Mouse (Mus musculus): Measurements from ENCODE around the gene Cfap43. TPM values are rescaled to one million over a fixed set of nuclear protein-coding genes. Genes with fewer than 3 reads are reported as not detected.

The Cfap43 gene
- polyA plus RNA-seq, 1 experiment from 2014 or later = 0.11 TPM

DNA sequence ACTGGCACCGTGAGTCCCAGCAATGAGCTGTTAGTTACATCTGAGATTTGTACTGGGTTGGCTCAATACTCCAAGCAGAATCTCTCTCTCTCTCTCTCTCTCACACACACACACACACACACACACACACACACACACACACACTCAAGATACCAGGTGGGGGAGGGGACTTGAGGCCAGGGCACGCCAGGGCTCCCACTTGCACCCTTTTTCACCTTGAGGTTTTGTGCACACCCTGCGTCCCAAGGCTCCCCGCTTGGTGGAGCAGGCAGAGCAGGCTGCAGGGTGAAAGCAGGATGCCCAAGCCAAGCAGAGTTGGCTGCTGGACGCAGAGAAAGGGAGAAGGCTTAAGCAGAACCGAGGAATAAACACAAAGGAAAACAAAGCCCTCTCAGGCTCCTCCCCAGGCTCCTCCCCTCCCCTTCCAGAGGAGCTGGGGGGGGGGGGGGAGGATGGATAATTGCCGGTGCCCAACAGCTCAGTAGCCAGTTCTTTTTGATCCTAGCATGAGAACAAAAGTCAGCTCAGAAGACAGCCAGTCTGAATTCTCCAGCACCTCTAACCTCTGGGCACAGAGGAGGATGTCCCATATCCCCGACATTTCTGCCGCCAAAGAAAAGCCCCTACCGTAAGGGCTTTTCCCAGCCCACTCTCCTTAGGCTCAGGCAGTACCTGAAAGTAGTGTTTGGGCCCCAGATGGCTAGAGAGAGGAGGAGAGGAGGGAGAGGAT is 9.5 kb downstream of the Cfap43 start:
- Histone ChIP-seq H3K9me3 (ENCODE audit: control insufficient read depth, low read length) (no peaks in the 10 kb centered on the region), H3K27ac (ENCODE audit: low read depth) (no peak overlapping the region), H3K4me2 (ENCODE audit: low read length) (peak overlapping the region; percentile 43), H3K9ac (ENCODE audit: low read length) (peak overlapping the region; percentile 34), H3K4me3 (ENCODE audit: low read depth, low read length) (peak overlapping the region; percentile 6; the same call in 1 of the 2 replicates), H3K4me1 (replicated peaks; ENCODE audit: control insufficient read depth, insufficient read depth, low read length) (peaks cover 19% of the 10 kb centered on the region), H3K36me3 (ENCODE audit: control insufficient read depth, insufficient read depth, low read length) (0 out of 2 replicates have a peak, but pooled peaks cover 4% of the 10 kb centered on the region), H3K27me3 (replicated peaks; ENCODE audit: control insufficient read depth, insufficient read depth, low read length) (no peaks in the 10 kb centered on the region)
- no peak for DNase-seq (ENCODE audit: low spot score)
- 8% methylated on average over 10 of the region's 10 CpGs for WGBS
- peak; percentile 47; the same call in 1 of the 2 replicates for ATAC-seq (replicated peaks; ENCODE audit: low FRiP score, low TSS enrichment, low read depth)

DNA sequence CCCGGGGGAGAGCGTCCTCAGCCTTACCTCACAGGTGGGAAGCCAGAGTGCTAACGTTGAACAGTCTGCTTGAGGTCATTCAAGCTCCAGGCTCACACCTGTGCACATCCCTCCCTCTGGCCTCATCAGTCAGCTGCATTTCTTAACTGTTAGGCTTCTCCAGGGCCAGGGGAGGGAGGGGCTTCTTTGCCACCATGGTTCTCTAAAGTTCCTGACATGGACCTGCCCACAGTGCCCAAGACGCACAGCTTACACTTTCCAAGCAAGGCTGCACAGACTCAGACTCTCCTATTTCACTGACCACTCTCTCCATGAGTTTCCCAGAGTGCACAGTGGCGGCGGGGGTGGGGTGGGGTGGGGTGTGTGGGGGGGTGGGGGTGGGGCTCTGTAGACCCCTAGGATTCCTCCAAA is 10.1 kb downstream of the Cfap43 start:
- Histone ChIP-seq H3K4me2 (ENCODE audit: low read length) (no peak overlapping the region), H3K4me3 (ENCODE audit: low read depth, low read length) (no peak overlapping the region), H3K36me3 (ENCODE audit: control insufficient read depth, insufficient read depth, low read length) (no peaks in the 10 kb centered on the region), H3K27ac (ENCODE audit: low read depth) (no peak overlapping the region), H3K9ac (ENCODE audit: low read length) (no peak overlapping the region), H3K9me3 (ENCODE audit: control insufficient read depth, low read length) (no peaks in the 10 kb centered on the region), H3K4me1 (replicated peaks; ENCODE audit: control insufficient read depth, insufficient read depth, low read length) (peaks cover 19% of the 10 kb centered on the region), H3K27me3 (replicated peaks; ENCODE audit: control insufficient read depth, insufficient read depth, low read length) (no peaks in the 10 kb centered on the region)
- DNase-seq (ENCODE audit: low spot score) = no peak
- no peak for ATAC-seq (replicated peaks; ENCODE audit: low FRiP score, low TSS enrichment, low read depth)
- 23% methylated on average over 6 of the region's 6 CpGs for WGBS

DNA sequence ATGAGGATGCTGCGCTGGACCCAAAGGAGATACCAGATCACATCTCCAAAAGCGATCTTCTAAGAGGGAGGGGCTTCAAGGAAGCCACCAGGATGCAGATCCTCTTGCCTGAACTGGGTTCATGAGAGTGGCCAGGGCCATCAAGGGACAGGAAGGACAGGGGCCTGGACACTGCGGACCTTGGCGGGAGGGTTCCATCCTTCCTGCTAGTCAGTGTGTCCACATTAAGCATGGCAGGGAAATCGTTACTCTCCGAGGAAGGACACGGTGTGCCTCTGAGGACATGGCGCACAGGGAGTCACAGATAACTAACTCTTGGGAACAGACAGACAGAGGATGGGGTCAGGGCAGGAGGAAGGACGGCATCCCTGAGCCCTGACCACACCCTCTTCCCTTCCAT is 11.5 kb downstream of the Cfap43 start:
- 91% methylated on average over 9 of the region's 9 CpGs for WGBS
- DNase-seq (ENCODE audit: low spot score) (no peak), ATAC-seq (replicated peaks; ENCODE audit: low FRiP score, low TSS enrichment, low read depth) (no peak)
- Histone ChIP-seq H3K27ac (ENCODE audit: low read depth) (no peak overlapping the region), H3K4me3 (ENCODE audit: low read depth, low read length) (no peak overlapping the region), H3K4me1 (replicated peaks; ENCODE audit: control insufficient read depth, insufficient read depth, low read length) (peaks cover 28% of the 10 kb centered on the region), H3K4me2 (ENCODE audit: low read length) (no peak overlapping the region), H3K27me3 (replicated peaks; ENCODE audit: control insufficient read depth, insufficient read depth, low read length) (no peaks in the 10 kb centered on the region), H3K36me3 (ENCODE audit: control insufficient read depth, insufficient read depth, low read length) (no peaks in the 10 kb centered on the region), H3K9ac (ENCODE audit: low read length) (no peak overlapping the region), H3K9me3 (ENCODE audit: control insufficient read depth, low read length) (no peaks in the 10 kb centered on the region)

DNA sequence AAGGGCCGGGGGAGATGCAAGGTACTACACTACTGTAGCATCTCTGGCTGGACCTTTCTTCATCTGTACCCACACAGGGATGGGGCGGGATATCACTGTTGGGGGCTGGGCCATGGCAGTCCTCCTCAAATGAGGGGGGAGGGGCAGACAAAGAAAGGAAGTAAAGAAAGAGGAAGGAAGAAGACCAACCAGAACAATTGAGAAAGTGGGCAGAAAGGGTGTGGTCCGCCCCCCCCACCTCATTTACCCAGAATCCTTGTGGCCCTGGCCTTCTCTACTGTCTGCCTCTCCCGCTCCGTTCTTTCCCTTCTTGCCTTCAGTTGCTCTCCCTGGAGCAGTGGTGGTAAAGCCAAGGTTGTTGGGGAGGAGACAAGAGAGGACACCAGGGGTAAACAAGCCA is 13.5 kb downstream of the Cfap43 start:
- H3K4me2 ChIP-seq (ENCODE audit: low read length) = no peak overlapping the region
- H3K27me3 ChIP-seq (replicated peaks; ENCODE audit: control insufficient read depth, insufficient read depth, low read length) = no peaks in the 10 kb centered on the region
- 79% methylated on average over 5 of the region's 5 CpGs for WGBS
- no peak overlapping the region for H3K27ac ChIP-seq (ENCODE audit: low read depth)
- DNase-seq (ENCODE audit: low spot score) (no peak), ATAC-seq (replicated peaks; ENCODE audit: low FRiP score, low TSS enrichment, low read depth) (no peak)
- no peak overlapping the region for H3K9ac ChIP-seq (ENCODE audit: low read length)
- H3K4me3 ChIP-seq (ENCODE audit: low read depth, low read length) = no peak overlapping the region
- H3K36me3 ChIP-seq (ENCODE audit: control insufficient read depth, insufficient read depth, low read length) = no peaks in the 10 kb centered on the region
- H3K4me1 ChIP-seq (replicated peaks; ENCODE audit: control insufficient read depth, insufficient read depth, low read length) = peaks cover 27% of the 10 kb centered on the region
- H3K9me3 ChIP-seq (ENCODE audit: control insufficient read depth, low read length) = no peaks in the 10 kb centered on the region

DNA sequence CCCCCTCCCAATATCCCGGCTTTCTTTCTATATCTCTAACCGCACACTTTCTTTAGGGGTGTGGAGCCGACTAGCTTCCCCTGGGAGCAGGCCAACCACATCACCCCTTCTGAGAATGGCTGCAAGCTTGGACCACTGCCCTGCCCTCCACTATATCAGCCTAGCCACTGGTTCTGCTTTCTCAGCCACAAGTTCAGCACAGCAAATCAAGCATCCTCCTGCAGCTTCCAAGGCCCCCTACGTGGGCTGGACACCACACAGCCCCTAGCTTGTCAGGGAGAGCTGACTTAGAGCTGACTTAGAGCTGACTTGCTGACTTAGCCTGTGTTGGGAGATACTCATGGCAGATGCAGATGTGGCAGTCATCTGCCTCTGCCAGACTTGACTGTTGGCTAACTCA is 14.0 kb downstream of the Cfap43 start:
- WGBS = 72% methylated on average over 4 of the region's 4 CpGs
- ATAC-seq (replicated peaks; ENCODE audit: low FRiP score, low TSS enrichment, low read depth) (no peak), DNase-seq (ENCODE audit: low spot score) (no peak)
- Histone ChIP-seq H3K9me3 (ENCODE audit: control insufficient read depth, low read length) (no peaks in the 10 kb centered on the region), H3K27ac (ENCODE audit: low read depth) (no peak overlapping the region), H3K4me3 (ENCODE audit: low read depth, low read length) (no peak overlapping the region), H3K4me2 (ENCODE audit: low read length) (no peak overlapping the region), H3K9ac (ENCODE audit: low read length) (no peak overlapping the region), H3K36me3 (ENCODE audit: control insufficient read depth, insufficient read depth, low read length) (no peaks in the 10 kb centered on the region), H3K4me1 (replicated peaks; ENCODE audit: control insufficient read depth, insufficient read depth, low read length) (peaks cover 27% of the 10 kb centered on the region), H3K27me3 (replicated peaks; ENCODE audit: control insufficient read depth, insufficient read depth, low read length) (no peaks in the 10 kb centered on the region)

DNA sequence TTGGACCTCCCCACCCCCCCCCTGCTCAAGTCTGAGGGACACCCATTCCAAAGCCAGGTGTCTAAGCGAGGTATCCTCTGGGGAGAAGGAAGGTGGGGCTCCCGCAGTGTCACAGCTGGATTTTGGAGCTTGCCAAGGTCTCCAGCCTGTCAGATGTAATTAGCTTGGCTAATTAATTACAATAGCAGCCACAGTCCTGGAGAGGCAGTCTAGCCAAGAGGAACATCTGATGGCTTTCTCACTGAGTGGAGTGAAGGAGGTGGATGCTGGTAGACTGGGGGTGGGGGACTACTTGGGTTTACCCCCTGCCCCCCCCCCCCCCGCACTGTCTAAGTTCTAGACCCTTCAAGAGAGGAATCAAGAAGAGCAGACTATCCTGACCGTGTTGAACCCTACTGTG is 15.4 kb downstream of the Cfap43 start:
- H3K4me1 ChIP-seq (replicated peaks; ENCODE audit: control insufficient read depth, insufficient read depth, low read length) = peaks cover 15% of the 10 kb centered on the region
- ATAC-seq (replicated peaks; ENCODE audit: low FRiP score, low TSS enrichment, low read depth) (no peak), DNase-seq (ENCODE audit: low spot score) (no peak)
- 70% methylated on average over 4 of the region's 4 CpGs for WGBS
- no peaks in the 10 kb centered on the region for H3K27me3 ChIP-seq (replicated peaks; ENCODE audit: control insufficient read depth, insufficient read depth, low read length)
- H3K4me3 ChIP-seq (ENCODE audit: low read depth, low read length) = no peak overlapping the region
- no peak overlapping the region for H3K27ac ChIP-seq (ENCODE audit: low read depth)
- H3K4me2 ChIP-seq (ENCODE audit: low read length) = no peak overlapping the region
- no peaks in the 10 kb centered on the region for H3K9me3 ChIP-seq (ENCODE audit: control insufficient read depth, low read length)
- no peak overlapping the region for H3K9ac ChIP-seq (ENCODE audit: low read length)
- 0 out of 2 replicates have a peak, but pooled peaks cover 1% of the 10 kb centered on the region for H3K36me3 ChIP-seq (ENCODE audit: control insufficient read depth, insufficient read depth, low read length)

DNA sequence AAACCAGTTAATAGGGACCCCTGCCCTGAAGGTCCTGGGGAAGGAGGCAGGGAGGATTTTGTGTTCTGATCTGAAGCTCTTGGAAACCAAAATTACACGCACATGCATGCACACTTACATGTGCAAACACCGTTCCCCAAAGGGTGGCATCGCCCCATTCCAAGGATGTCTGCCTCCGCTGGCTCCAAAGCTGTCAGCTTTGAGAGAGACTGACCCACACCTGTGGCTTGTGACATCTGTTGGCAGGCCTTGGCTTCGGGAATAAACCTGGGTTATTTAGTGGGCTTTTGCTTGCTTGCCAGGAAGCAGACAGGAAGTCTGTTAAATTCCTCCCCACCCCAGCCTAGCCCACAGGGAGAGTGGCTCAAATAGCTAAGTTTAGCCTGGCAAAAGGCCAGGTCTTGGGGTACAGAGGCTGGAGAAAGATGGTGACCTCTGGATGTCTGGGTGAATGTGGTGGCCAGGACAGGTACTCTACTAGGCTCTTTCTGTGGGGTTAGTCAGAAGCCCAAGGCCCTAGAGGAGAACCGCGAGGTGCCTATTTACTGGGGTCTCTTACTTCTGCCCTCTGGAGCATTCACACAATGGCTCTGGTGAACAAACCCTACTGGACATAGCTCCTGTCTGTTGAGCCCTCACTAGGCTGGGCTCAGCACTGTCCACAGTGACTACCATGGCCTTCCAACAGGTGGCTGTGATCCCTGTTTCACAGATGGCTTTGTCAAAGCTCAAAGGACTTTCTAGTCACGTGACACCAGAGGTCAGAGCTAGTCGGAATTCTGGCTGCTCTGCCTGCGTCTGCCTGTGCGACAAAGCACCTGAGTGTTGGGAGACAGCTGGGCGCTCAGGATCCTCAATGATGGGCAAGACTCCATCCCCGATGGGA is 16.5 kb downstream of the Cfap43 start:
- WGBS = 62% methylated on average over 13 of the region's 13 CpGs
- Histone ChIP-seq H3K4me1 (replicated peaks; ENCODE audit: control insufficient read depth, insufficient read depth, low read length) (peaks cover 15% of the 10 kb centered on the region), H3K9ac (ENCODE audit: low read length) (no peak overlapping the region), H3K4me2 (ENCODE audit: low read length) (no peak overlapping the region), H3K27ac (ENCODE audit: low read depth) (peak overlapping the region; percentile 27; the same call in 1 of the 2 replicates), H3K4me3 (ENCODE audit: low read depth, low read length) (no peak overlapping the region), H3K36me3 (ENCODE audit: control insufficient read depth, insufficient read depth, low read length) (peaks cover 7% of the 10 kb centered on the region; the same call in 1 of the 2 replicates), H3K27me3 (replicated peaks; ENCODE audit: control insufficient read depth, insufficient read depth, low read length) (no peaks in the 10 kb centered on the region), H3K9me3 (ENCODE audit: control insufficient read depth, low read length) (no peaks in the 10 kb centered on the region)
- DNase-seq (ENCODE audit: low spot score) (no peak), ATAC-seq (replicated peaks; ENCODE audit: low FRiP score, low TSS enrichment, low read depth) (no peak)

DNA sequence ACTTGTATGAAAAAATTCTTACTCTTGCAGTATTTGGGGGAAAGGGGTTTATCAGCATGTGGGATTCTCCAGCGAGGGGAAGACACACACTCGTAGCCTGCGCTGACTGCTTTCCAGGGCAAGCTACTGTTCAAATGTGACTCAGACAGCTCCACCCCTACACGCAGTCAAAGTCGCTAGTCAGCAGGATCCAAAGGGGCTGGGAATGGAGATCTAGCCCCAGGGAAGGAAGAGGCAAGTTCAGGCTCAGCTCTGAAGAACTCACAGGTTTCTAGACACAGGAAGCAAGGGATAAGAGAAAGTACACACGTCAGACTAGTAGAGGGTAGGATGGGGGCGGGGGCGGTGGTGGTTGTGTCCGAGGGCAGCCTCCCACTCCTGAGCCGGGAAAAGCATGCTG is 18.5 kb downstream of the Cfap43 start:
- Histone ChIP-seq H3K9me3 (ENCODE audit: control insufficient read depth, low read length) (no peaks in the 10 kb centered on the region), H3K4me2 (ENCODE audit: low read length) (no peak overlapping the region), H3K27me3 (replicated peaks; ENCODE audit: control insufficient read depth, insufficient read depth, low read length) (no peaks in the 10 kb centered on the region), H3K4me3 (ENCODE audit: low read depth, low read length) (no peak overlapping the region), H3K36me3 (ENCODE audit: control insufficient read depth, insufficient read depth, low read length) (peaks cover 27% of the 10 kb centered on the region), H3K27ac (ENCODE audit: low read depth) (no peak overlapping the region), H3K4me1 (replicated peaks; ENCODE audit: control insufficient read depth, insufficient read depth, low read length) (peaks cover 15% of the 10 kb centered on the region), H3K9ac (ENCODE audit: low read length) (no peak overlapping the region)
- 81% methylated on average over 10 of the region's 10 CpGs for WGBS
- DNase-seq (ENCODE audit: low spot score) = no peak
- ATAC-seq (replicated peaks; ENCODE audit: low FRiP score, low TSS enrichment, low read depth) = no peak

All from intestine, embryonic 14.5 days (tissue).